Mouse (Mus musculus): ENCODE results near the gene Adam6b. TPM values are rescaled to one million over a fixed set of nuclear protein-coding genes. Genes with fewer than 3 reads are reported as not detected.

Adam6b gene
- polyA plus RNA-seq (2012) = not detected in 2 replicates

DNA sequence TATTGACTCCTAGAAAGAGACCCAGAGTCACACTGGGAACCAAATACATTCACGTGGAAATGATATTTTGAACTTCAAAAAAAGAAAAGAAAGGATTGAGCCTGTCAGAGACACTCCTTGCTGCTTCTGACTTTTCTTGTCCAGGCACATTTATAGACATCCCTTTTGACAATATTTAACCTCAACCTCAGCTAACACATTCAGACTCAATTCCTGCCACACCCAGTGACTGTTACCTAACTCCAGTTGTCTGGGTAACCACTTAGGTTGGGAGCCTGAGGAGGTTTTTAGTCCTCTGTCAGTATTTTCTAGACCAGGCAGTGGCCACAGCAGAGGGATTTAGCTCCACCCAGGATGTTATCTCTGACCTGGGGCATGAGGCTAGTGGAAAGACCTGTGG, at the start of gene Adam6b:
Adam6b (plus strand) TSS at position 301 of the 400 bp plus-strand sequence.

Other genes with a start within 250 kb of the Adam6b start
- gene Adam6a, start 54.4 kb downstream of the Adam6b start, polyA plus RNA-seq (2012) = not detected in 2 replicates

Measured in megakaryocyte-erythroid progenitor cell, adult 5 weeks (primary cell).